Mouse (Mus musculus) mouse trophoblast stem cell (cell line): ENCODE data around the gene Tsg101.
"Not testable (repeated sequence)": the region's sequence is repeated elsewhere in the genome, so short reads cannot be mapped to it uniquely, and the experiment has no call there.

Experiments
- in situ Hi-C, 2 experiments: fragments of 300-500 bp; cut with MseI, MboI; formaldehyde crosslinking; loops; 2 replicates in 1 of 2; 3 replicates in 1 of 2; pipeline ENCODE4 v1.15.1; 2025

Gene Tsg101

DNA sequence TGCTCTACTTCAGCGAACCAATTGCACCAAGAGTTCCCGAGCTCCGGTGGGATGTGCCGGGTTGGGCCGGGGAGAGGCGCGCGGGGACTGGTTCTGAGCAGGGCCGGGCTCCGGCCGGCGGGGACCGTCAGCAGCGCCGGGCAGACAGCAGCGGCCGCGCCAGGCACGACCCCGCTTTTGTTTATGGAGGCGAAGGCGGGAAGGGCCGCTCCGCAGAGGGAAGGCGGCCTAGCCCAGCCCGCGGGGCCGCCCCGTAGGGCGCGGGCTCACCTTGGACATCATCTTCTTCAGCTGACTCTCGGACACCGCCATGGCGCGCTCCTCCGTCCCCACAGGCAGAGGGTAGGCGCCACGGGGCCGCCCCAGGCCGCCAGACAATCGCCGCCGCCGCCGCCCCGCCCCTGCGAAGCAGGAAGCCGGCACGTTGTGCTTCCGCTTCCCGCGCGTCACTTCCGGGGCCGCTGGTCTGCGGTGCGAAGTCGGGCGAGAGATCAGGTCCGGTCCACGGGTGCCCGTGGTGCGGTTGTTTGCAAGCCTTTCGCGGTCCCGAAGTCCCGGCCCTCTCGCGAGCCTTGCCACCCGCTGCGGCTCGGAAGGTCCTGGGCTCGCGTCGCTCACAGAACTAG is at the start of gene Tsg101:
Tsg101 (minus strand) TSS at position 419 of the 626 bp plus-strand sequence.
- in situ Hi-C loops, result no loop called here

DNA sequence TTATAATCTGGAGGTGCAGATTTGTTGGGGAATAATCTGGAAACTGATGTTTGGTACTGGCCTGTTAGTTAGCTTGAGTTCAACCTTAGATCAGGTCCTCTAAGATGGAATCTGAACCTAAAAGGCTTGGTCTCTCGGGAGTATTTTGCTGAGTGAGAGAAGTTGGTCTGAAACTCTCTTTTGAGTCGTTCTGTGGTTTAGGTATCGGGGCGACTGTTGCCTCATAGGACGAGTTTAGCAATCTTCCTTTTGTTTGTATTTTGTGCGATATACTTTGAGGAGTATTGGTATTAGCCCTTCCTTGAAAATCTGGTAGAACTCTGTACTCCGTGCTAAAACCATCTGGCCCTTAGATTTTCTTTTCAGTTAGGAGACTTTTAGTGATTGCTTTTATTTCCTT is 44.3 kb upstream of the Tsg101 start:
- in situ Hi-C loops, result loop anchor here (5.0 kb wide), 2 partner anchors 43 to 53 kb away; partner anchors contain the start of gene Spty2d1 (in 1 of the 2)

DNA sequence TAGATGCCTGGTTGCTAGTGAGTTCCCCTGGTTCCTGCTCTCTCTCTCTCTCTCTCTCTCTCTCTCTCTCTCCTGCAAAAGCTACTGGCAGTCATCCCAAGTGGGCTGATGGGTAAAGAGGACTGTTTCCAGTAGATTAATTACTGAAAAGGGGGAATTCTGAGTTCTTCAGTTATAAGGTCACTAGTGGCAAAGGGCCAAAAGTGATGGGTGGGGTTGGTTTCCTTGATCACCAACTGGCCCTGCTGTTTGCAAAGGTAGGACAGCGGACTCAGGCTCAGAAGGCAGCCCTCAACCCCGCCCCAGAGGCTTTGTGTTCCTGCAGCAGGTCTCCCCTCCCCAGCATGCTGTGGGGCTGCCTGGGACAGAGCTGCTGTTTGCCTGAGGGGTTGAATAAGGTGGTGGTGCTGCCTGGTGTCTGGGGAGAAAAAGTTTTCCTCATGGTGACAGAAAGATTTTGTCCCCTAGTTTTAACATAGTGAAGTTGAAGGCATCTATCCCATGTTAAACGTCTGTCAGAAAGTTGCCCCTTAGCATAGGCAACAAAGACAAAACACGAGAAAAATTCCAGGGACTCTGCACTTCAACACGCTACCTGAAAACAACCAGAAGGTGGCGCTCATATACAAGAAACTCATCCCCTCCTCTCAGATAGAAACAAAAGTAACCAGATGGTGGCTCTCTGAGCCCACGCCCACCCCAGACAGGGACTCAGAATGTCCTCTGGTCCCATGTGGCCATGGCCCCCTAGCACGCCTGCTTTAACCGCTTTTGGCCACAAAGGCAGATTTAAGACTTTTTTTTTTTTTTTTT is 43.2 kb upstream of the Tsg101 start:
- in situ Hi-C loops, result loop anchor here (5.0 kb wide), 2 partner anchors 44 to 54 kb away; partner anchors contain the start of gene Spty2d1 (in 1 of the 2)

DNA sequence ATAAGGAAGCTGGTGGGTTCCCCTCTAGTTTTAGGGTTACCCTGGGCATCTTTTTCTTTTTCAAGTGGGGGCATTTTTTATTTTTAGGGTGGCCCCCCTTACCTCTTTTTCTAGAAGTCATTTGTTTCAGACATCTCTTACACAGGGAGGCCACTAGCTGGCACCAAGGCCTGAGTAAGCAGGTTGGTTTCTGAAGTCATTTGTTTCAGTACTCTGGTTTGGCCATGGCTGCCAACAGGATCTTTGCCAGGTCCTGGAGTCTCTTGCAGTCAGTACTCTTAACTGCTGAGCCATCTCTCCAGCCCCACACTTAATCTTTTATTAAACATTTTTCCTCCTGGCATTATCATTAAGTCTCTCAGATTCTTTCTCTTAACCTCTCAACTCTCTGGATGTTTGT is 42.4 kb upstream of the Tsg101 start:
- in situ Hi-C loops, result loop anchor here (5.0 kb wide), 2 partner anchors 45 to 55 kb away; partner anchors contain the start of gene Spty2d1 (in 1 of the 2)

DNA sequence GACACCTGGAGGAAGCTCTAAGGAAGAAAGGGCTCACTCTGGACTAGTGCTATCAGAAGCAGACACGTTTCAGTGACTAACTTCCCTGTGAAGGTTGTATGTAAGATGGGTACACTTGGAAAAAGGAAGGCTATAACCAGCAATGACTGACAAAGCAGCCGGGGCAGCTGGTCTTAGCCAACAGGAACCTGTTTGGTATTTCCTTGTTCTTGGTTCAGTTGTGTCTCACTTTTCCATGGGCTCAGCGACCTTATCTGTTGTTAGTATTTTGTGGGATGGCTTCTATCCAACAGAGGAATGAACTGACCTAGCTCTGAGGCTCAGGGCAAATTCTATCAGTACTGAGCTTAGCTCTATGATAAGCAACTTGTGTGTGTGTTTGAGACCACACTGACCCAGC is 41.2 kb upstream of the Tsg101 start:
- in situ Hi-C loops, result loop anchor here (5.0 kb wide), 2 partner anchors 46 to 56 kb away; partner anchors contain the start of gene Spty2d1 (in 1 of the 2)

DNA sequence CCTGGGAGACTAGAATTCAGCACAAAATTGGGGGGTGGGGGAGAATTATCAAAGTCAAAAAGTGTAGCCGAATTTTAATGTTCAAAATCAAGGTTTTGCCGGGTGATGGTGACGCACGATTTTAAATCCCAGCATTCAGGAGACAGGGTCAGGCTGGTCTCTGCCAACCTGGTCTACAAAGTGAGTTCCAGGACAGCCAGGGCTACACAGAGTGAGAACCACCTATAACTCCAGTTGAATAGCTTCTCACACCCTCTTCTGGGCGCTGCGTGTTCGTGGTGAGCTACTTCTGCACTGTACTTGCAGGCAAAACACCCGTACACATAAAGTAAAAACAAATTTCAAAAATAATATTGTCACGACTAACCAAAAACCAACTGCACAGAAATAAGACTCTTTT is 39.1 kb upstream of the Tsg101 start:
- in situ Hi-C loops, result no loop called here

DNA sequence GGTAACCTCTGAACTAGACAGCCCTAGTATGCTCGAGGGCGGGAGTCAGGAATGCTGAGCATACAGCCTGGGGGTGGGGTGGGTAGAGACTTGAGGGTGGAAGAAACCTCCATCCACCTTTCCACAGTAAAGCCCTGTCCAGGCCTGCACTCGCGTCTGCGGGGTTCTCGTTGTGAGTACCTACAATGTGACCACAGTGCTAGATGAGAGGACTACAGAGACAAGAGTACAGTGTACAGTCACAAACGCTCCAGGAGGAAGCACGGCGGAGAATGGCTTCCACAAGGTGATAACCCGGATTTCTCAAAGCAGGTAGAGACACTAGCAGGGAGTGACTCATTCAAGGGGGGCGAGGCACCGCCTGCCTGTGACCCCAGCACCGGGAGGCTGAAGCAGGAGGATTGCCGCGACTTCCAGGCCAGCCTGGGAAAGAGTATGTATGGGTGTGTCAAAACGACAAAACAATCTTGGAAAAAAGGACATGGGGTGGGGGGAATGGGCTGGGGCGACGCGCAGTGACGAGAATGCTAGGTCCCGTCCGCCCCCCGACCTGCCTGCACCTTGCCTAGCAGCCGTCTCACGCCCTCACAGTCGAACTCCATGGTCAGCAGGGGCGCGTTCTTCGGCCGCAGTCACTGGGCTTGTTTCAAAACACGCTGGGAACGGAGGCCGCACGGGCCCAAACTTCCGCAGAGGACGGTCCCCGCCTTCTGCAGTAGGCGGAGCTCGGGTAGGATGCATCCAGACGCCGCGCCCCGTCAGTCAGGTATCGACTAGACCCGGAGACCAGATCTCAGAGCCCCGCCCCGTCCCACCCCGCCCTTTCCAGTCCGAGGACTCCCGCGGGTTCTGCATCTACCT is 38.3 kb upstream of the Tsg101 start, which contains the start of gene Uevld:
Uevld (minus strand) TSS at position 697 of the 861 bp plus-strand sequence.
- in situ Hi-C loops, result no loop called here

DNA sequence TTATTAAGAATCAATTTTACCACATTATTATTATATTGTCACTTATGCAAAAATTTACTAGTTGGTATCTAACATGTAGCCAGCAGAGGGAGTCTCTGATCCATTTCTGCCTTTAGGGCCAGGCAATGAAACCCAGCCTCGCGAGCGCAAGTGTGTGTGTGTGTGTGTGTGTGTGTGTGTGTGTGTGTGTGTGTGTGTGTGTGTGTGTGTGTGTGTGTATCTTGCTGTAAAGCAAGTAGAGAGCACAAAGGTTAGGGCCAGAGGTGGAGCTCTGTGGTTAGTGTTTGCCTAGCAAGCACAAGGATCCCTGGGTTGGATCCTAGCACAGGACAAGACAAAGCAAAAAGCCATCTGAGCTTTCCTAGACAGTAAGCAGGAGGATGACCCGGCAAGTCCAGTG is 16.1 kb upstream of the Tsg101 start:
- in situ Hi-C loops, result no loop called here

DNA sequence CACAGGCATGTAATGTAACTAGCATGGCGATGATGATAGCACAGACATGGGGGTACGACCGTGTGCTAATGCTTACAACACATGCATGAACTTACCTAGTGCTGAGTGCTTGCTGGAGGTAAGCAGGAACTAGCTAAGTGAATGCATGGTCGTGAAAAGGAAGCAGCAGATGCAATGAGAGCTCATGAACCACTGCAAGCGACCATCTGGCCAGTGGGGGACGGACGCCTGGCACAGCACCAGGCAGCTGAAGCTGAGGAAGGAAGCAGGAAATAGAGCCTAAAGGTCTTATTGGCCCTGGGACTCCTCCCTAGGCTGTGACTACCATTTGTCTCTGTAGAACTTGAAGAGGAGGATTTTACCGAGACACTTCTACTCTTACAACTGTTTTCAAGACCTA is 15.0 kb upstream of the Tsg101 start:
- in situ Hi-C loops, result no loop called here

DNA sequence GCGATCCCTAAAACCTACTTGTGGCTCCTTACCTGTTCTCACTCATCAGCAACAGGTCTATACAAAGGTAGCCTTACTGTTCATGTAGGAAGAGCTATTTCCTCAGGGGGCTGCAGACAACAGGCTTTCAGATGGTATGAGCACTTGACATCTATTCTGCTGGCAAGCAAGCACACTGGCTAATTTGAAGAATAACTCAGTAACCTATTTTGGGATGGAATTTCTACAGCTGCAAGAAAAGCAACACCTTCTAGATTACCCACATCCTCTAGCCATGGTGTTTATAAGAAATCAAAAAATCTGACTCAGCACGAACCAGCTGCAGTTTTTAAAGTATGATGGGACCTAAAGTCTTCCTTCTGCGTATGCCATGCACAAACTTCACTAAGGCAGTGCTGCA is 11.6 kb upstream of the Tsg101 start:
- in situ Hi-C loops, result no loop called here

DNA sequence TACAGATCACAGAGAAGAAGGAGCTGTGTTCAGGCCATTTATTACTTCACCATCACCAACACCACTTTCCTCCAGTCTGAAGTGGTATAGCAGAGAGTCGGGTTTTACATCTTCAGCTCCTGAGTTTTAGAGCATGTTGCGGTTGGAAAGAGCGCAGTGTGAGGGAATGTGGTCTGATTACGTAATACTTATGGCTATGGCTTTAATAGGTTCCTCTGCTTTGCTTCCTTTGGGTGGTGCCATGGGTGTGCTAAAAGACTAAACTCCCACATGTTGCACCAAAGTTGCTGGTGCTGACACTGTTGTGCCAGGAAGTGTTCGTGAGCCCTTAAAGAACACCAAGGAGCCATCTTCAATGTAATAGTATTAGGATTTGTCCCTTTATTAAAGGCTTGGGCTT is 8.5 kb upstream of the Tsg101 start:
- in situ Hi-C loops, result no loop called here

DNA sequence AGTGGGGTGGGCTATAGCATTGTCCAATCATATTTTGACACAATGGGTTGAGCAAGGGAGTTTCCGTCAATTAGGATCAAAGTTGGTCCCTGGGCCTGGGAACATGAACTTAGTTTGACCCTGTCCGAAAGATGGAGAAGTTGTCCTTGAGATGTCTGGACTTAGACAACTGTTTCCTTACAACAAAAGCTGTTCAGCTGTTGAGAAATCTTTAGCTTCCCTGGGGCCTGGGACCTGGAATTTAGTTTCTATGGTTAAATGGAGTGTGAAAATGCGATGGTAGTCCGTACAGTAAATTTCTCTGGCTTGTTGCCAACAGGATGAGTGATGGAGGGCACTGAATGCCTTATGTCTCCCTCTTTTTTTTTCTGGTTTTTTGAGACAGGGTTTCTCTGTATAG is 2.3 kb upstream of the Tsg101 start:
- in situ Hi-C loops, result no loop called here

DNA sequence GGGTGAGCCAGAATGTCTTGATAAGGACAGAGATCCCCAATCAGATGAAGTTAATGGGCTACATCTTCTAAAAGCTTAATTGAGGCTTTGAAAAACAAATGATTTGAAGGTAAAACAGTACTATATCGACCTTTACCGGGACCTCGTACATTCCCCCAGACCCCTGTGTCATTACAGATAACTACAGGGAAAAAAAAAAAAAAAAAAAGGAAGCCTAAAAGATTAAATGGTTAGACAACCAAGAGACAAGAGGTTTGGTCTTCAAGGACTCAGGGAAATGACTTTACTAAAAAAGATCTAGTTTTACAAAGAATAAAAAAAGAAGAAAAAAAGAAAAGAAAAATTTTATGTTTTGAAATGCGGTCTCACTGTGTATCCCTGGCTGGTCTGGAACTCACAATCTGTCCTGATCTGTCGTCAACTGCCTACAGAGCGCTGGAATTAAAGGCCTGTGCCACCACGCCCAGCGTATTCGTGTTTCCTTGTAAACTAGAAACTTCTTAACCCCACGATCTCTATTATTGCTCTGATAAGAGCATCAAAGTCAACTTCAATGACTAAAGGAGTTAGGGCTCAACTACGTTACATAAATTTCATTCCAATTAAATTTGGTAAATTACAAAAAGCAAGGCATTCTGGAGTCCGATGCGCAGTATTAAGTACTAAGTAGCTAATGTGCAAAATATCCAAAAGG is 944 bp downstream of the Tsg101 start:
- in situ Hi-C loops, result no loop called here

DNA sequence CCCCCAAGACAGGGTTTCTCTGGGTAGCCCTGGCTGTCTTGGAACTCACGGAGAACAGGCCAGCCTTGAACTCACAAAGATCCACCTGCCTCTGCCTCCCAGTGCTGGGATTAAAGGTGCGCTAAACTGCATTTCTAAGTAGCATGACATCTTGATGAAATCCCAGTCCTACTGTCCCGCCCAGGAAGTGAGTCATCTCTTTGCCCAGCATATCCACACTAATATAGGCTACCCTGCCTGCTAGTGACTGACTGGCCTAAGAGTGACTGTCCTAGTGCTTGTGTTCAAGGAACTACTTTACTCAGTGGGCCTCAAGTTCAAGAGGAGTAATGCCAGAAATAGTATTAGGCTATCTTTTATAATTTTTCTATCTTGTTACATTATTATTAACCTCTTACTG is 3.4 kb downstream of the Tsg101 start:
- in situ Hi-C loops, result no loop called here

DNA sequence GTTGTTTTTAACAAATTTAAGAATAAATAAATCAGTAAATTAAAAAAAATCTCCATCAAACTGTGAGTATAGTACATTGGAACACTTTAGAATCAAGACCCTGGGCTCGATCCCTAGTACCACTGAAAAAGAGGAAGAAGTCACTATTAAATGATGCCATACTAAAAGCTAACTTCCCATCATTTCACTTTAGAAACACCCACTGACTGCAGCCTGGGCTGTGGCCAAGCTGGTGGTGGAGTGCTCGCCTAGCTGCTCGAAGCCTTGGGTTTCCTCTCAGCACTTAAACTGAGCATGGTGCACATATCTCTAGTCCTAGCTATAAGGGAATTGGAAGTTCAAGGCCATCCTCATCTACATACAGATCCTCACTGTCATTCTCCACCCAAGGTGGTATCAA is 8.5 kb downstream of the Tsg101 start:
- in situ Hi-C loops, result no loop called here

DNA sequence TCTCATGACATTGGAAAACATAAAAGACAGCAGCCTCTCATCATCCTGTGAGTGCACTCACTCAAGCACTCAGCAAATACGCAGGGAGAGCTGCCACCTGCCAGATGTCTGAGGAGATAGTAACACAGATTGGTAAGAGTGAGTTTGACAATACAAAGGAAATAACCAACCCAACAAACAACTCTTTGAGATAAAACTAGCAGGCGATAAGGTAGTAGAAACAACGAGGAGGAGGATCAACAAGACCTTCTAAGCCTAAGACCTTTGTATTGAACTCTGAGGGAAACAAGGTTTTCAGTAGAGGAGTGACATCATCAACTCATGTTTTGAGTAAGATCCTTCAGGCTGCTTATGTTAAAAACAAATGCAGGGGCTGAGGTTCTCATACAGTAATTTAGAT is 20.4 kb downstream of the Tsg101 start:
- in situ Hi-C loops, result no loop called here

DNA sequence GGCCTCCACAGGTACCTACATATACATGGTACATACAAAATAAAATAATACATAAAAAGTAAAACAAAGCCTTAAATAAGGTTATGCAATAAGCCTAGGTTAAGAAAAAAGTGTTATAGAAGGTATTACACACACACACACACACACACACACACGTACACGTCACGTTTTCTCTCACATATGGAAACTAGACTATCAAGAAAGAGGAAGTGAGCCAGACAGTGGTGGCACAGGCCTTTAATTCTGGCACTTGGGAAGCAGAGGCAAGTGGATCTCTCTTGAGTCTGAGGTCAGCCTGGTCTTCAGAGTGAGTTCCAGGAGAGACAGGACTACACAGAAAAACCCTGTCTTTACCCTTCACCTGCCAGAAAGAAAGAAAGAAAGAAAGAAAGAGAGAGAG is 24.3 kb downstream of the Tsg101 start:
- in situ Hi-C loops, result no loop called here

DNA sequence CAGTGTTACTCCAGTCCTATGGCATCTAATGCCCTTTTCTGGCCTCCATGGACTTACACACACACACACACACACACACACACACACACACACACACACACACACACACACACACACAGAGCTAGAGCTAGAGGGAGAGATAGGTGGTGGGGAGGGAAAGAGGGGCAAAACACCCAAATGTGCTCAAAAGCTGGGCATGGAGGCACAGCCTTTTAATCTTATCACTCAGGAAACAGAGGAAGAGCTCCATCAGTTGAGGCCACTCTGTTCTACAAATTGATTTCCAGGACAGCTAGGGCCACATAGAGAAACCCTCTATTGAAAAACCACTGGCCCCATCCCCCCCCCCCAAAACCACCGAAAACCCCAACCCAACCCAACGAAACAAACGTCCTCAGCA is 36.5 kb downstream of the Tsg101 start:
- in situ Hi-C loops, result no loop called here

DNA sequence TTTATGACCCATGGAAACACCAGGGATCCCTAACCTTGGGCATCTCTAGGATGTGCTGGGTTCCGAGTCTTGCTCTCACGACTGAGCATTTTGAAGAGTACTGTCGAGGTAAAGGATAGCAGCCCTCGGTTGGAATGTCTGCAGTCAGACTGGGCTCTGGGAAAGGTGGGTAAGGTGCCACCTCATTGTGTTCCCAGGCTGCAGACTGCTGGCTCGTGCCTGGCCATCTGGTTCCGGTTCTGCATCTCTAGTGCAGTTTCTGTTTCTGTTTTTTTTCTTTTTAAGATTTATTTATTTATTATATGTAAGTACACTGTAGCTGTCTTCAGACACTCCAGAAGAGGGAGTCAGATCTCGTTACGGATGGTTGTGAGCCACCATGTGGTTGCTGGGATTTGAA is 37.8 kb downstream of the Tsg101 start:
- in situ Hi-C loops, result not testable (repeated sequence)

DNA sequence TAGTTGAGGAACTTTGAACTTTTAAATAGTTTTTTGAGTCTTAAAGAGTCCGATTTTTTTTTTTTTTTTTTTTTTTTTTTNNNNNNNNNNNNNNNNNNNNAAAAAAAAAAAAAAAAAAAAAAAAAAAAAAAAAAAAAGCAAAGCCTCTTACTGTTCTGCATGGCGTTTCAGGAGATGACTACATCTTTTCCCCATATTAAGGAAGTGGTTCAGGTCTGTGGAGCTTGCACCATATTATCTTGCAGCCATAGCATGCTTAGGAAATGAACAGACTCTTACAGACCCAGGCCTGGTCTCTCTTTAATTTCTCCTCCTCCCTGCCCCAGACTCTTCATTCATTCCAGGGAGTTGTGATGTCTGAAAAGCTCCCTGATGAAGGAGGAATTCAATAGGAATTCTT is 38.8 kb downstream of the Tsg101 start:
- in situ Hi-C loops, result no loop called here

DNA sequence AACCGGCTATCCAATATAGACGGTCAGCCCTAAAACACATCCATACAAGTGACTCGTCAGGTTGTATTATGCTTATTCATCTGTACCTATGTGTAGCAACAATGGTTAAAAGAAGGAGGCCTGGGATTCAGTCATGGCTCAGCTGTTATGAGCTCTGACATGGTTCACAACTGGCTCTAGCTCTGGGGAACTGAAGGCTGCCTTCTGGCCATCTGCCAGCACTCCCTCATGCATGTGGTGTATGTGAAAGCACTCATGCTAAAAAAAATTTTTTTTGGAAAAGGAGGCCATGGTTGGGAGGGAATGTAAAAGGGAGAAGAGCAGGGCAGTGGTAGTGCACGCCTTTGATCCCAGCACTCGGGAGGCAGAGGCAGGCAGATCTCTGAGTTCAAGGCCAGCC is 39.9 kb downstream of the Tsg101 start:
- in situ Hi-C loops, result no loop called here
